Mouse (Mus musculus): ENCODE results near the gene BC030867.

GRCm38 (mm10) chr11:102220451-102220850 lies 28.2 kb upstream of the BC030867 start:
- TF ChIP-seq CTCF (IDR thresholded peaks at IDR 0.05; ENCODE audit: extremely low read depth, insufficient read length, insufficient replicate concordance, low read depth, low read length) (no peak), POLR2A (IDR thresholded peaks at IDR 0.05; ENCODE audit: low read depth, low read length) (no peak)
